Mouse (Mus musculus): ENCODE measurements around the gene Agr3. TPM values are rescaled to one million over a fixed set of nuclear protein-coding genes. Genes with fewer than 3 reads are reported as not detected.

Gene Agr3
- polyA plus RNA-seq, 1 experiment from 2014 or later, result 0.39 TPM

Other genes starting within 250 kb of the Agr3 start
- gene Agr2, start 67.3 kb downstream of the Agr3 start, polyA plus RNA-seq (2015; fragmentation: Nextera tagmentation; extraction: Ambion mirVana), result not detected in 2 replicates
- gene Tspan13, start 116.9 kb downstream of the Agr3 start, polyA plus RNA-seq (2015; fragmentation: Nextera tagmentation; extraction: Ambion mirVana), result 378 and 391 TPM in 2 replicates
- gene Ankmy2, start 231.5 kb downstream of the Agr3 start, polyA plus RNA-seq (2015; fragmentation: Nextera tagmentation; extraction: Ambion mirVana), result 78.6 and 81.0 TPM in 2 replicates
- 330 and 343 TPM in 2 replicates for gene Bzw2, start 232.5 kb downstream of the Agr3 start, polyA plus RNA-seq (2015; fragmentation: Nextera tagmentation; extraction: Ambion mirVana)

All from hindbrain, embryonic 16.5 days (tissue).